Mouse (Mus musculus): Measurements from ENCODE around the gene Eva1b.

Eva1b gene

GRCm38 (mm10) chr4:126120052-126120451, 27.5 kb upstream of the Eva1b start:
- DNase-seq (ENCODE audit: low read depth) = no peak

- DNase-seq (ENCODE audit: low read depth) = no peak
Observed at GRCm38 (mm10) chr4:126120506-126120905, 27.0 kb upstream of the Eva1b start.

DNA sequence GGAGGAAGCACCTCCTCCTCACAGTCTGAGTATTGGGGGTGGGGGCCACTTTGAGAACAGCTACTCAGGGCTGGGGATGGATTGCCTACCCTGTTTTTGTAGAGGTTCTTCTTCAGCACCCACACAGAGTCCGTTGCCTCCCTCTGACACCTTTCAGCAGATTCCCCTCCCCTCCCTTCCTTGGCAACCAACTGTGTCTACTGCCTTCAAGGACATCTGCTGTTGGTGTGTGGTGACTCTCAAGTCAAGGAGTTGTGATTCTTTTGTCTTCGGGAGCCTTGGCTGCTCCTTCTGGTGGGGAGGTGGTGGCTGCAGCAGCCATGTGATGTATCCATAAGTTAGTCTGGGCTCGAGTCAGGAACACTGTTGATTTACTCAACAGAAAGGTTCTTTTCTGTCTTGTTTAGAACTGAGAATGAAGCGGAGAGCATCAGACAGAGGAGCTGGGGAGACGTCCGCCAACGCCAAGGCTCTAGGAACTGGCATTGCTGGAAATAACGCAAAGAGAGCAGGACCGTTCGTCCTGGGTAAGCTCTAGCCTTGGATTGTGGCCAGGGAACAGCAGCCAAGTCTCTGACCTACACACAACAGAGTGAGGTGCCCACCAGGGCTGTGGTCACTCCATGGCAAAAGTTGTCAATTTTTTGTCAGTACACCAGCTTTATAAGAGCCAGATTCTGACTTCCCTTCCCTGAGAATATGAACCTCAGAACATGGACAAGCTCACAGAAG, 24.1 kb upstream of the Eva1b start:
- DNase-seq (ENCODE audit: low read depth) = no peak

- DNase-seq (ENCODE audit: low read depth) = no peak
Observed at GRCm38 (mm10) chr4:126130502-126130901, 17.0 kb upstream of the Eva1b start.

DNA sequence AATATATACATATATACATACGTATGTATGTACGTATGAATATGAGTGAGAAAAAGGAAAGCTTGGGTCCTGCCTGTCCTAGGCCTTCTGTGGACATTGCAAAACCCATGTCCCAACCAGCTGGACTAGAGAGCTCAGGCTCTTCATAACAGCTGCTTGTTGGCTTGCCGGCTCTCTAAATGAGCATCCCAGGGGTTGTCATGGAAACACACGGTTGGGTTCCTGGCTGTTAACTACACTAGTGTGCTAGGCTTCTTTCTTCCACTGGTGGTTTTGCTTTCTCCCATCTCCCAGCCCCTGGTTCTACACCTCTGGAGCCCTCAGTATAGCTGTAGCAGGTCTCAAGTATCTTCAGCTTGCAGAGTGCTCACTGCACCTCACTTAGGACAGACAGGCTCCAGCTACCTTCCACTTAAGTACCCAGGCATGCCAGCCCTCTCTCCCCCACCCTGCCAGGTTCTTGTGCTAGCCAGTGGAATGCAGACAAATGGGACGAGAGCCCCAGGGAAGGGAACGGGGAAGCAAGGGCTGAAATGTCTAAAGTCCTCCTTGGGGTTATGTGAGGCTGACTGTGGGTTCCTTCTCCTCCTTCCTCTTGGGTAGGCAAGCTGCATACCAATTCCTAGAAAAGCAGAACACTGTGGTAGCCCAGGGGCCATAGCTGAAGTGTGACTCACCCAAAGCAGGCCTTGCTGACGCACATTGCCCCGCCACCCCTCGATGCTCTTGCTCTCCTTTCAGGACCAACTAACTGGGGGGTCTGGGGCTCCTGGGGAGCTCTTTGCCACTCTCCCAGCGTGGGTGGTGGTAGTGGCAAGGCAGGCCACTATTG, 16.0 kb upstream of the Eva1b start:
- peak; percentile 75 for DNase-seq (ENCODE audit: low read depth)

DNA sequence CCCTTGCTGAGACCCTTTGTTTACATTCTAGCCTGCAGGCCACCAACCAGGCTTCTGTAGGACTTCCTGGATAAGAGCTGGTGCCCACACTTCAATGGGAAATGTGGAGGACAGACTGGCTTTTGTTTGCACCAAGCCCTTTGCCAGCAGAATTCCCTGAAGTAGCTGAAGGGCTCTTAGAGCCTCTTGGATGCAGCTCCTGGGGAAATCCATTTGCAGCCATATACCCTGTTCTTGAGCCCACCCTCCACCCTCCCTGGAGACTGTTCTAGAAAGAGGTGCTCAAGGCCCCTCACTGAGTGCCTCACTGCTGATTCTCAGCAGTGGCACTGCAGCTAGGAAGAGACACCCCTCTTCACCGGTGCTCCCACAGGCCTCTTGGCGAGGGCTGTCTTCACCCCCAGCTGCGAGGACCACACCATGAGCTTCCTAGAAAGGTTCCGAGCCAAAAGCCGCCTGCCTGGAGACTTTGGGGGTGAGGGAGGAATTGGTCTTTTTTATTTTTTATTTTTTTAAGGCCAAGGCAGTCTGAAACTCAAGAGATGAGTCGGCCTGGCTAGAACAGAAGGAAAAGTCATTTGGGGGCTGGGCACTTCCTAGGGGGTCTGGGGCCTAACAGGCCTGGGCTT, 14.8 kb upstream of the Eva1b start:
- DNase-seq (ENCODE audit: low read depth) = no peak

- no peak for DNase-seq (ENCODE audit: low read depth)
Observed at GRCm38 (mm10) chr4:126134236-126134635, 13.3 kb upstream of the Eva1b start.

DNA sequence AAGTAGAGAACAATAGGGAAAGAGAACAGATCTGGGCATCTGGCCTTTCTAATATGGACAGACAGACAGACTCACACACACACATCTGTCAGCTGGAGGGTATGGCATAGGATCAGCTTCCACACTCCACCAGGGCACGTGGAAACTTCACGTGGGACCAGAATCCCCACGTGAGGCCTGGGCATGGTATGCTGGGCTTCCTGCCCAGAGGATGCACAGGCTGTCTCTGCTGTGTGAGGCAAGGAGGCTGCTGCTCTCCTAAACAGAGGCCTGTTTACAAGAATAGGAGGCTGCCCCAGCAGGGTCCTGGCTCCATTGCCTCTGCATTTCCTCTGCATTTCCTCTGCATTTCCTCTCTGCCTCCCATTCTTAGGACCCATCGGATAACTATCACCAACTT, 12.9 kb upstream of the Eva1b start:
- DNase-seq (ENCODE audit: low read depth) = no peak

DNA sequence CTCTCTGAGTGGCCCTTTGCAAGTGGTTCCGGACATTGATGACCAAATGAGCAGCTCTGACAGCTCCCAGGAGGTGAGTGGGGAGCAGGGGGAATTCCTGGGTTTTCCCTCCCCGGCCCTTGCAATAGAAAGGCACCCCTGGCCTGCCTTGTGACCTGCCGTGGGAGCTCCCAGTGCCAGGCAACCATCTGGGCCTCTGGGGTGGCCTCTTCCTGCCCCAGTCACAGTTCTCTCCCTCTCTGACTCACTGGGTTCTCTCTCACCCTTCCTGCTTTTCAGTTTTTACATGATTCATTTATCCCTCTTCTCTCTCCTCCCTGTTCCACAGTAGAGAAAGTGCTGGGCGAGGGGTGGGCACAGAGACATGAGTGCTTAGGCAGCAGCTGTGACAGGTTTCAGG, 9.8 kb upstream of the Eva1b start:
- no peak for DNase-seq (ENCODE audit: low read depth)

DNA sequence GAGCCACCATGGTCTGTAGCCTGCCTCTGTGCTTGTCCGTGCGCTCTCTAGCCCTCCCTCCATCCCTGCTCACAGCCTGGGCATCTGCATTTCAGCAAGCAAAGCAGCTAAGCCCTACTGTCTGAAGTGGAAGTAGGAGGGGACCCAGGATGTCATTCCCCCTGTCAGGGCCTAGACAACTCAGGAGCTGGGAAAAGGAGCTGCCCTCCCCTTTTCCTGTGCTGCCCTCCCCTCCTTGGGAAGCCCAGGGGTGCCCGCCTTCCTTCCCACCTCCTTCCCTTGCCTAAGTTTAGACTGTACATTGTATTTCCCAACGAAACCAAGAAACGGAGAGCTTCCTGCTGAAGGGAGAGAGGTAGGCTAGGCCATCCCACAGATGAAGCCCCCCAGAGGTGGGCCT, 6.5 kb upstream of the Eva1b start:
- DNase-seq (ENCODE audit: low read depth) = no peak

DNA sequence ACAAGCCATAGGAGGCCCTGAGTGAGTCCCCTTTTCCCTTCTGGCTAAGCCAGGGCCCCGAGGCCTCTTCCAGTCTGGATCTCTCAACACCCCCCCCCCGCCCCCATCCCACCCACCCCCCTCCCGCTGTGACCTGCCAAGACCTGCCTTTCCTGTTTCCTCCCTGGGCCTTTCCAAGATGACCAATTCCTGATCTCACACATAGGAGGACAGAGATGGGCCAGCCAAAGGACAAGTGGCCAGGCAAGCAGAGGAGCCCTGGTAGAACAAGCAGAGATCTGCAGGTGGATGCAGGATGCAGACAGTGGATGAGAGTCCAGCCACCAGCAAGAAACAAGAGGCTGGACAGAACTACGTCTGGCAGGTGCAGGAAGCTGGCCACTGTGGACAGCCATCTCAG, 2.1 kb upstream of the Eva1b start:
- no peak for DNase-seq (ENCODE audit: low read depth)

- DNase-seq (ENCODE audit: low read depth) = no peak
Observed at GRCm38 (mm10) chr4:126146974-126147532, 491 bp upstream of the Eva1b start.

GRCm38 (mm10) chr4:126148161-126148961, 817 bp downstream of the Eva1b start:
- peak; percentile 56 for DNase-seq (ENCODE audit: low read depth)

DNA sequence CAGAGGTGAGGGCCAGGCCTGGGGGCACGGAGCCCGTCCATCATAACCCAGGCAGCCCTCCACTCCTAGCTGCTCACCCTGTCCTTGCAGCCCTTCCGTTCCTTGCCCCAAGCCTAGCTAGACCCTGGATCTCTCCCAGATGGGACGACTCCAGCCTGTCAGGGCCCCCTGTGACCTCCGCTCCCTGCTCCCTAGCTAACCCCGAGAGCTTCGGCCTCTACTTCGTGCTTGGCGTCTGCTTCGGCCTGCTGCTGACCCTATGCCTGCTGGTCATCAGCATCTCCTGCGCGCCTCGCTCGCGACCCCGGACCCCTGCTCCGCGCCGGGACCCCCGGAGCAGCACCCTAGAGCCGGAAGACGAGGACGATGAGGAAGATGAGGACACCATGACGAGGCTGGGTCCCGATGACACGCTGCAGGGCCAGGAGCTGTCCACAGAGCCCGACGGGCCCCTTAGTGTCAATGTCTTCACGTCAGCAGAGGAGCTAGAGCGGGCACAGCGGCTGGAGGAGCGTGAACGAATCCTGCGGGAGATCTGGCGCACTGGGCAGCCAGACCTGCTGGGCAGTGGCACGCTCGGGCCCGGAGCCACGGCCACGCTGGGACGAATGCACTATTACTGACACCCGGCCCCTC, 1.6 kb downstream of the Eva1b start:
- DNase-seq (ENCODE audit: low read depth) = no peak

DNA sequence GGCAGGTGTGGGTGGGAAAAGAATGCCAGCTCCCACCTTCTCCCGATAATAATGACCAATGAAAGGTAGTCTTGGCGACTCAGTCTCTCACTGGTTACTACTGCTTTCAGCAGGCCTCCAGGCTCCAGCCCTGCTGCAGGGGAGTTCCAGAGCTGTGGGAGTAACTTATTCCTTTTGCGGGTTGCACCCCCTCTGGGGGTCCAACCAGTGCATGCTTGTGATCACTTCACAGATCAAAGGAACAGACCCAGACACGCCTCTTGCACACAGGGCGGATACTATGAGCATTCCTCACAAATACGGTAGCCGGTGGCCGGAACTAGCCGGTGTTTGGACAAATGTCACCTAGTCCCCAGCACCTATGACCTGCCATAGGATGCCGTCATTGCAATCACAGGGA, 2.3 kb downstream of the Eva1b start:
- DNase-seq (ENCODE audit: low read depth) = no peak

DNA sequence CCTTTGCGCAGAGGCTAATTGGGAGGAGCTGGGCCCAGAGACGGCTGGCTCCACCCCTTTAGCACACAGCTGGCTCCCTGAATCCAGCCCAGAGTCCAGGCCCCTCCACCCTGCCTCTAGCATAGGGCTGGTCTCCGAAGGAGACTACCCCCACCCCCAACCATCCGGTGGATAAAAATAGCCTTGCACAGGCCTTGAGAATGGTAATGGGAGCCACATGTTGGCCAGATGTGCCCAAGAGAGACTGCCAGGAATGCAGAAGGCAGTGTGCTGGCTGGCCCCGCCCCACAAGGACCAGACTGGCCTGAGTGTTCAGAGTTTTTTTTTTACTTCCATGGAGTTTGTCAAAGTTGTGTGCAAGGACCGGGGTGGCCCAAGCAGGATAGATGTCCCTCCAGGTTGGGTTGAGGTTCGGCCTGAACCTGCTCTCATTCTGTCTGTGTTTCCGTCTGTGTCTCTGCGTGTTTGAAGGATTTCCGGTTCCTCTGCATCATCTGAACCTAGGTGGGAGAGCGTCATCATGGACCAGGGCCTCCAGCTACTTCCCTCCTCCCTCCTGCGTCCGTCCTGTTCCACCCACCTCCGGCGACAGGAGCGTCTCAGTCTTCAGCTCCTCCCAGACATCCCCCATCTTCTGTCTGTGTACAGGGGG, 2.9 kb downstream of the Eva1b start:
- no peak for DNase-seq (ENCODE audit: low read depth)

DNA sequence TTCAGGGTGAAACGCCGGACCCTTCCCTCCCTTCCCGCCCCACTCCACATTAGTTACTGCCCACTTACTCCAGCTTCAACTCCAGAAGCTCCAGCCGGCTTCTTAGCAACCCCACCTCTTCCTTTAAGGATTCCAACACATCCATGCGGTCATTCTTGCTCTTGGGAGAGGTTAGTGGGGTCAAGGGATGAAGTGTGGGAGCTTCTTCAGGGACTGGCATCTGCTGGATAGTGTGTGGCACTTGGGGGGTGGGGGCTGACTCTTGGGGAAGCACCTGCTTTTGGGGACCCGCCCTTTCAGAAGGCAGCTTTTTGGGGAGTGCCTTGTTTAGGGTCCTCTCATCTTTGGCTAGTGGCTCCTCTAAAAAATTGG, 3.4 kb downstream of the Eva1b start:
- no peak for DNase-seq (ENCODE audit: low read depth)

- no peak for DNase-seq (ENCODE audit: low read depth)
Observed at GRCm38 (mm10) chr4:126151701-126152440, 4.3 kb downstream of the Eva1b start.

DNA sequence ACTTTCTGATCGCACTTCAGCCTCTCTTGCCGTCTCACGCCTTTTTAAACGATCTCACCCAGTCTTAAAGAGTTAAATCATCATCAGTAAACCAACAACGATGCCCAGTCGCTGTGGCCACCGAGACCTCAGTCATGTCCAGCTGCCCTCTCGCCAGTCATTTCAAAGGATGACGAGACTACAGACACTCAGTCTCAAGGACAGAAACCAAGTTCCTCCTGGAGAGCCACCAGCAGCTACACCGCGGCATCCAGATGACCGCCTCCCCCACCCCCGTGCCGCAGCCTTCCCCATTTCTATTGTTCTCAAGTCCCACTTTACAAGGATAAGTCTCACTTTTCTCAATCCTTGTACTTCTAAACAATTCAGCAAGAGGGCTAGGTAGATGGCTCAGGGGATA, 5.3 kb downstream of the Eva1b start:
- DNase-seq (ENCODE audit: low read depth) = no peak

DNA sequence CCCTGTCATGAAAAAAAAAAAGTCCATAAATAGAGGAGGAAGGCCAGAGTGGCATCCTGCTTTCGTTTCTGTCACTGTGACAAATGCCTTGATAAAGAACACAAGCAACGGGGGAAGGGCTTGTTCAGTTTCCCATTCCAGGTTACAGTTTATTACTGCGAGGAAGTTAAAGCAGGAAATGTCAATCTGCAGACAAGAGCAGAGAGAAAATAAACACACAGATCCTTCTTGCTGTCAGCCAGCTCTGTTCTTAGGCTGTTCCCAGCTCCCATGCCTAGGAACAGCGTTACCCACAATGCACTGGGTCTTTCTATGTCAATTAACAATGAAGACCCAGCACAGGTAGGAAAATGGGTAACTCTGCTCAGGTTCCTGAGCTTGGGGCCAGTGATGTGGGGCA, 7.6 kb downstream of the Eva1b start:
- no peak for DNase-seq (ENCODE audit: low read depth)

All from 416B (cell line).